Mouse (Mus musculus) T-cell, adult 66 days (primary cell): ENCODE results near the gene Kremen1. TPM values are rescaled to one million over a fixed set of nuclear protein-coding genes. Genes with fewer than 3 reads are reported as not detected.

Source experiments
- total RNA-seq, 2 experiments: library from RNA; stranded (reverse); gene quantifications; 3 replicates in 1 of 2; 4 replicates in 1 of 2; pipeline ENCODE4 v1.2.4; 2023

The Kremen1 gene
- 10 to 100 TPM; 31.7 to 33.4 TPM for total RNA-seq

DNA sequence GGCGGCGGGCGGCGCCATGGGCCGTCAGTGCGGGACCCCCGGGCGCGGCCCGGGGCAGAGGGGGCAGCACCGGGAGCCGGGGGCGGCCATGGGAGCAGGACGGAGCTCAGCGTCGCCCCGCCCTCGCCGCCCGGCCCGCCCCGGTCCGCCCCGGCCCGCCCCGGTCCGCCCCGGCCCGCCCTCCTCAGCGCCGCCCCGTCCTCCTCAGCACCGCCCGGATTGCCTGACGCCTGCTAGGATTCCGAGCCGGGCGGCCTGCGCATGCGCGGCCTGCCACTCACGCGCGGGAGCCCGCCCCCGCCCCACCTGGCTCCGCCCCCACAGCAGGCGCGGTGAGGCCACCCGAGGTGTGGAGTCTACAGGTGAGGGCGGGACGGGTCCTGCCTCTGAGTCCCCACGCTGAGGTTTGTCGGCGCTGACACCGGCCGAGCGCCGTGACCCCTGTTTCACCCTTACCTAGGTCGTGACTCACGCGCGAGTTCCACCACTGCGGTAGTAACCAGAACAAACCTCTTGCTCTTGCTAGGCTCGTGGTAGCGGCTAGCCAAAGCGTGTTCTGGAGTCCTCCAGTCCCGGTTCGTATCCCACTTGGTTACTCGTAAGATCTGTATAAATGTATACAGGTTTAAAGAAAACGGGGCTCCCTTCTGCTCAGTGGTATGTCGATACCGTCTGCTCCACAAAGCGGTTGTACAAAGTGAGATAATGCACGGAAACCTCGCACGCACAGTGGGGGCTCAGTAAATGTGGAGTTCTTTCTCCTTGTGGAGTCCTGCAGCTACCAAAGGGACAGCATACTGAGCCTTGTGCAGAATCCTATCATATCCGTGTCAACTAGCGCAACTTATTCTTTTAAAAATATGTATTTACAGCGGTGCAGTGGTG is at the start of gene Kremen1:
Gene Kremen1 (minus strand): TSS at position 51 of the 885 bp plus-strand sequence.

DNA sequence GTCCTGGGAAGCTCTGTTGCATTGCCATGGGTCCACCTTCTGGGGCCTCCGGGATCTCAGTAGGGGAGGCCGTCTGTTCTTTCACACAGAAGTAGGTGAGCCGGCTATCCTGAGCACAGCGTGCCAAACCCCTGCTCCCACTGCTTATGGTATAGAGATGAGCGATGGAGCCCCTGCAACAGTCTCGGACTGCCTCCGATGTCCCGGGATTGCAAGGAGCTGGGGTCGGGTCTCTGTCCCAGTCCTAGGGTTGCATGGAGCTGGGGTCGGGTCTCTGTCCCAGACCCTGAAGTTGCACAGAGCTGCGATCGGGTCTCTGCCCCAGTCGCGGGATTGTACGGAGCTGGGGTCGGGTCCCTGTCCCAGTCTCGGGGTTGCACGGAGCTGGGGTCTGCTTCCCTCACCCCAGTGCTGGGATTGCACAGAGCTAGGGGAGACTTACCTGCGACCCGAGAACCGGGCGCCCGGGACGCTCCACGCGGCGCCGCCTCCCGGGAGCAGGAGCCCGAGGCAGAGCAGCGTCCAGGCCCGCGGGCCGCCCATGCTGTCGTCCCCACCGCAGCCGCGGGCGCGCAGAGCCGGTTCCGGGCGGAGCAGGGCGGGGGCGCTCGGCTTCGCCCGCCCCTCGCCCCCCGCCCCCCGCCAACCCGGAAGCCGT is 109.5 kb downstream of the Kremen1 start, which contains the start of gene Emid1:
Gene Emid1 (minus strand): TSS at position 578 of the 658 bp plus-strand sequence.

Other genes with a start within 250 kb of the Kremen1 start
- gene Rasl10a, start 203.4 kb downstream of the Kremen1 start, total RNA-seq: not detected
- gene Gas2l1, start 196.2 kb downstream of the Kremen1 start, total RNA-seq: under 1 TPM in 1 of 2 experiments, not detected in 1; 0.53 TPM
- gene Rhbdd3, start 162.6 kb downstream of the Kremen1 start, total RNA-seq: 1 to 10 TPM; 4.8 to 6.0 TPM
- gene Ewsr1, start 162.3 kb downstream of the Kremen1 start, total RNA-seq: 100 to 1,000 TPM; 562 to 608 TPM
- gene Emid1, start 109.3 kb downstream of the Kremen1 start, total RNA-seq: 1 to 10 TPM; 6.2 to 6.5 TPM
- 10 to 100 TPM; 68.2 to 74.2 TPM for gene Znrf3, start 183.3 kb upstream of the Kremen1 start, total RNA-seq